Mouse (Mus musculus) CD4-positive naive resting alpha-beta T cell, adult 57 days (primary cell): ENCODE results near the gene Gmppa. TPM values are rescaled to one million over a fixed set of nuclear protein-coding genes. Genes with fewer than 3 reads are reported as not detected.

ENCODE experiments used
- total RNA-seq: library from RNA; stranded (reverse); gene quantifications from one replicate; pipeline ENCODE4 v1.2.4, GENCODE M21; 2023

Gmppa gene
- total RNA-seq = 60.7 TPM

GRCm38 (mm10) chr1:75435475-75436328 lies at the start of gene Gmppa:
Gmppa (plus strand) TSS chr1:75435930.

GRCm38 (mm10) chr1:75450314-75451005 lies 14.7 kb downstream of the Gmppa start, which contains the start of gene Asic4:
Asic4 (plus strand) TSS chr1:75450436.

GRCm38 (mm10) chr1:75478916-75479634 lies 43.3 kb downstream of the Gmppa start, which contains the start of the genes Chpf and Tmem198:
Chpf (minus strand) TSS chr1:75479307.
Tmem198 (plus strand) TSS chr1:75479532.

Other genes with a start within 250 kb of the Gmppa start
- gene Ankzf1, start 243.8 kb upstream of the Gmppa start, total RNA-seq = 27.2 TPM
- 38.5 TPM for gene Atg9a, start 243.7 kb upstream of the Gmppa start, total RNA-seq
- 7.8 TPM for gene Glb1l, start 225.1 kb upstream of the Gmppa start, total RNA-seq
- 74.9 TPM for gene Stk16, start 225.1 kb upstream of the Gmppa start, total RNA-seq
- 192 TPM for gene Tuba4a, start 216.1 kb upstream of the Gmppa start, total RNA-seq
- gene A630095N17Rik, start 203.8 kb upstream of the Gmppa start, total RNA-seq = not detected
- gene Dnajb2, start 199.5 kb upstream of the Gmppa start, total RNA-seq = 57.5 TPM
- gene Ptprn, start 171.4 kb upstream of the Gmppa start, total RNA-seq = 0.53 TPM
- gene Resp18, start 157.5 kb upstream of the Gmppa start, total RNA-seq = not detected
- gene Dnpep, start 117.9 kb upstream of the Gmppa start, total RNA-seq = 33.5 TPM
- gene Des, start 75.6 kb upstream of the Gmppa start, total RNA-seq = 0.38 TPM
- 0.41 TPM for gene Speg, start 60.6 kb upstream of the Gmppa start, total RNA-seq
- gene Asic4, start 14.5 kb downstream of the Gmppa start, total RNA-seq = not detected
- 28.2 TPM for gene Chpf, start 43.4 kb downstream of the Gmppa start, total RNA-seq
- 2.8 TPM for gene Tmem198, start 43.6 kb downstream of the Gmppa start, total RNA-seq
- gene Obsl1, start 70.5 kb downstream of the Gmppa start, total RNA-seq = 2.0 TPM
- 1.2 TPM for gene Inha, start 71.1 kb downstream of the Gmppa start, total RNA-seq
- gene Stk11ip, start 85.6 kb downstream of the Gmppa start, total RNA-seq = 82.6 TPM
- 0.98 TPM for gene Slc4a3, start 110.3 kb downstream of the Gmppa start, total RNA-seq